13 mouse cellular contexts compared by ENCODE assay signal in the genomic region with DNA sequence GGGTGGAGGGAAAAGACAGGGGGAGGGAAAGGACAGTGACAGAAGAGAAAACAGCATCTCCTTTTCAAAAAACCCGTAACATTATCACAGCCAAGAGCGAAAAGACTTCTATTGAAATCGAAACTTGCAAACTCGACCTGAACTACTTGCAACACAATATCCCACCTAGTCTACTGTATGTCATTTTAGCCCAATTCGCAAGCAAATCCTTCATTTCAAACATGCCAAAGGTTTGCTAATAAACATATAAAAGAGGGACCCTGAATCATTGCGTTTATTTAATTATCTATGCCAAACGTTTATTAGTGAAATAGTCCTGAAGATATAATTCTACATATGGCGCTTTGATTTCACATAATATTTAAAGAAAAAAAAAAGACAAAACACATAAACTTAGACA. TPM values are rescaled to one million over a fixed set of nuclear protein-coding genes. Genes with fewer than 3 reads are reported as not detected.
DNase-seq lines count a peak whose midpoint lies in the region; ATAC-seq and TF ChIP-seq lines count a peak whose summit lies in the region.
"Had no signal": no experiment of that assay in that cellular context is flagged by ENCODE, and none has a peak within 500 bp of the region (broad histone marks: within the 10 kb centered on the region; RNA-seq: fewer than 3 reads in every experiment).

No protein-coding gene starts in this region.

- H3K9ac ChIP-seq in forebrain, embryonic 15.5 days (replicated peaks): no peak overlapping the region
- H3K9ac ChIP-seq in forebrain, embryonic 13.5 days: no peak overlapping the region
- no peak overlapping the region for H3K9ac ChIP-seq in kidney, embryonic 15.5 days
- H3K9ac ChIP-seq in neural tube, embryonic 13.5 days: no peak overlapping the region

- no peak for TF ChIP-seq CTCF in kidney, adult 2 months (conservative IDR thresholded peaks at IDR 0.05; ENCODE audit: insufficient read depth, insufficient read length, low read depth, low read length)

- H3K4me2 ChIP-seq in forebrain, embryonic 15.5 days (replicated peaks): peak overlapping the region; percentile 11; the same call in 1 of the 2 replicates
- no peak overlapping the region; the same call in 1 of the 2 replicates for H3K4me2 ChIP-seq in forebrain, embryonic 13.5 days
- H3K4me2 ChIP-seq in kidney, embryonic 15.5 days: peak overlapping the region; percentile 23; the same call in 1 of the 2 replicates
- H3K4me2 ChIP-seq in neural tube, embryonic 13.5 days: peak overlapping the region; percentile 32; the same call in 1 of the 2 replicates

- no peaks in the 10 kb centered on the region for H3K36me3 ChIP-seq in forebrain, embryonic 15.5 days
- no peaks in the 10 kb centered on the region for H3K36me3 ChIP-seq in forebrain, embryonic 13.5 days (ENCODE audit: poor library complexity, severe bottlenecking)
- no peaks in the 10 kb centered on the region for H3K36me3 ChIP-seq in kidney, embryonic 15.5 days
- no peaks in the 10 kb centered on the region for H3K36me3 ChIP-seq in kidney, adult 2 months (ENCODE audit: control insufficient read depth, insufficient read depth, low read length)
- H3K36me3 ChIP-seq in embryonic facial prominence, embryonic 10.5 days (replicated peaks): peaks cover 5% of the 10 kb centered on the region; the same call in 1 of the 2 replicates
- H3K36me3 ChIP-seq in neural tube, embryonic 13.5 days: no peaks in the 10 kb centered on the region

- no peak for TF ChIP-seq POLR2A in kidney, adult 2 months (IDR thresholded peaks at IDR 0.05; ENCODE audit: low read depth, low read length)

- no peak for ATAC-seq in forebrain, embryonic 15.5 days (replicated peaks)
- no peak for ATAC-seq in forebrain, embryonic 13.5 days
- no peak for ATAC-seq in kidney, embryonic 15.5 days (replicated peaks; ENCODE audit: low FRiP score)
- no peak for ATAC-seq in neural tube, embryonic 13.5 days (ENCODE audit: low read depth)
- ATAC-seq: activated CD4-positive, CD25-positive, alpha-beta regulatory T cell, adult 4 months had no signal

- H3K27me3 ChIP-seq in forebrain, embryonic 15.5 days: peaks cover 89% of the 10 kb centered on the region
- H3K27me3 ChIP-seq in forebrain, embryonic 13.5 days: peaks cover 95% of the 10 kb centered on the region
- H3K27me3 ChIP-seq in kidney, embryonic 15.5 days: peaks cover 97% of the 10 kb centered on the region
- peaks cover 2% of the 10 kb centered on the region for H3K27me3 ChIP-seq in kidney, adult 2 months (replicated peaks; ENCODE audit: control insufficient read depth, insufficient read depth, low read length)
- H3K27me3 ChIP-seq in embryonic facial prominence, embryonic 10.5 days (replicated peaks; ENCODE audit: low read depth, poor library complexity, severe bottlenecking): peaks cover 99% of the 10 kb centered on the region
- peaks cover 97% of the 10 kb centered on the region for H3K27me3 ChIP-seq in neural tube, embryonic 13.5 days

- no peak for DNase-seq in kidney, adult 2 months
- DNase-seq in embryonic facial prominence, embryonic 10.5 days (ENCODE audit: low spot score): no peak
- no peak for DNase-seq in cerebellum, adult 8-10 months
- no peak for DNase-seq in layer of hippocampus, adult 11-12 months (ENCODE audit: low spot score)
- DNase-seq: kidney, adult 9 months; layer of hippocampus, postnatal 36 days; thymus, adult 18-20 months had no signal

- 5% methylated on average over 8 of the region's 8 CpGs for WGBS in forebrain, embryonic 15.5 days
- WGBS in forebrain, embryonic 13.5 days: 3% methylated on average over 8 of the region's 8 CpGs
- 7% methylated on average over 8 of the region's 8 CpGs for WGBS in kidney, embryonic 15.5 days
- 7% methylated on average over 8 of the region's 8 CpGs for WGBS in kidney, adult 2 months
- 4% methylated on average over 8 of the region's 8 CpGs for WGBS in embryonic facial prominence, embryonic 10.5 days
- WGBS in neural tube, embryonic 13.5 days: 3% methylated on average over 8 of the region's 8 CpGs

- H3K4me3 ChIP-seq in forebrain, embryonic 15.5 days: no peak overlapping the region
- H3K4me3 ChIP-seq in forebrain, embryonic 13.5 days: no peak overlapping the region
- H3K4me3 ChIP-seq in kidney, embryonic 15.5 days (replicated peaks): no peak overlapping the region
- no peak overlapping the region for H3K4me3 ChIP-seq in kidney, adult 2 months (ENCODE audit: insufficient read depth, low read depth, low read length)
- peak overlapping the region; percentile 42 for H3K4me3 ChIP-seq in embryonic facial prominence, embryonic 10.5 days
- H3K4me3 ChIP-seq in neural tube, embryonic 13.5 days: 0 out of 2 replicates have a peak overlapping the region, but pooled peaks have one; percentile 7

- peaks cover 14% of the 10 kb centered on the region; the same call in 1 of the 2 replicates for H3K4me1 ChIP-seq in forebrain, embryonic 15.5 days
- peaks cover 13% of the 10 kb centered on the region for H3K4me1 ChIP-seq in forebrain, embryonic 13.5 days
- H3K4me1 ChIP-seq in kidney, embryonic 15.5 days: peaks cover 18% of the 10 kb centered on the region
- H3K4me1 ChIP-seq in kidney, adult 2 months (ENCODE audit: control insufficient read depth, insufficient read depth, low read length): no peaks in the 10 kb centered on the region
- peaks cover 28% of the 10 kb centered on the region for H3K4me1 ChIP-seq in embryonic facial prominence, embryonic 10.5 days
- H3K4me1 ChIP-seq in neural tube, embryonic 13.5 days (replicated peaks): peaks cover 6% of the 10 kb centered on the region

- no peak overlapping the region for H3K27ac ChIP-seq in forebrain, embryonic 15.5 days (replicated peaks)
- H3K27ac ChIP-seq in forebrain, embryonic 13.5 days: no peak overlapping the region
- no peak overlapping the region for H3K27ac ChIP-seq in kidney, embryonic 15.5 days
- H3K27ac ChIP-seq in kidney, adult 2 months (ENCODE audit: insufficient read depth, low read depth, low read length): no peak overlapping the region
- H3K27ac ChIP-seq in embryonic facial prominence, embryonic 10.5 days (replicated peaks): no peak overlapping the region
- peak overlapping the region; percentile 55 for H3K27ac ChIP-seq in neural tube, embryonic 13.5 days (replicated peaks)

- 0 out of 2 replicates have a peak, but pooled peaks cover 2% of the 10 kb centered on the region for H3K9me3 ChIP-seq in forebrain, embryonic 15.5 days
- no peaks in the 10 kb centered on the region for H3K9me3 ChIP-seq in forebrain, embryonic 13.5 days (replicated peaks)
- H3K9me3 ChIP-seq in kidney, embryonic 15.5 days (replicated peaks): no peaks in the 10 kb centered on the region
- H3K9me3 ChIP-seq in embryonic facial prominence, embryonic 10.5 days: no peaks in the 10 kb centered on the region
- no peaks in the 10 kb centered on the region for H3K9me3 ChIP-seq in neural tube, embryonic 13.5 days

RNA-seq across cellular contexts. Expression of gene Isl1, which starts 11.5 kb away (rescaled TPM):
- 58.1 and 65.4 TPM in 2 replicates for polyA plus RNA-seq in forebrain, embryonic 15.5 days (2015; fragmentation: Nextera tagmentation; extraction: Ambion mirVana)
- polyA plus RNA-seq in forebrain, embryonic 13.5 days (2015; fragmentation: Nextera tagmentation; extraction: Ambion mirVana): 79.0 and 93.1 TPM in 2 replicates
- polyA plus RNA-seq in kidney, embryonic 15.5 days (2015; fragmentation: Nextera tagmentation; extraction: Ambion mirVana): 2.7 and 5.0 TPM in 2 replicates
- 0.24 and 0.74 TPM in 2 replicates for polyA plus RNA-seq in kidney, adult 2 months (2012; rRNA removed)
- 49.5 and 58.7 TPM in 2 replicates for polyA plus RNA-seq in embryonic facial prominence, embryonic 10.5 days (2016; fragmentation: Nextera tagmentation; extraction: Ambion mirVana)
- 133 and 169 TPM in 2 replicates for polyA plus RNA-seq in neural tube, embryonic 13.5 days (2015; fragmentation: Nextera tagmentation; extraction: Ambion mirVana)
- polyA plus RNA-seq: activated CD4-positive, CD25-positive, alpha-beta regulatory T cell, adult 4 months; liver, adult 2 months had no signal

Comparison
In these comparisons a context has a peak if more than half of its experiments do, and no peak if none do; other contexts are left out.
1. H3K4me3 ChIP-seq: peak in embryonic facial prominence, embryonic 10.5 days (single experiment) and neural tube, embryonic 13.5 days (single experiment); none in forebrain, embryonic 15.5 days (single experiment), forebrain, embryonic 13.5 days (single experiment), kidney, embryonic 15.5 days (single experiment) and kidney, adult 2 months (single experiment).